Mouse (Mus musculus) thymus, adult 2 months (tissue): ENCODE data around the gene Daam1. TPM values are rescaled to one million over a fixed set of nuclear protein-coding genes. Genes with fewer than 3 reads are reported as not detected.

ENCODE experiments used
- DNase-seq: peaks from one replicate; pipeline ENCODE4 v3.0.0; 2021
- H3K27ac ChIP-seq: fragments of 200-500 bp; 2 replicates; pipeline ENCODE4 v1.5.1; 2012; ENCODE audit warnings: low read length, control low read depth; ENCODE audit not compliant: control insufficient read depth, insufficient read depth
- H3K27me3 ChIP-seq: fragments of 200-500 bp; 2 replicates; pipeline ENCODE4 v1.6.1; 2012; ENCODE audit warnings: mild to moderate bottlenecking, low read length, moderate library complexity, mixed read lengths; ENCODE audit not compliant: control insufficient read depth, insufficient read depth
- H3K36me3 ChIP-seq: fragments of 200-500 bp; 2 replicates; pipeline ENCODE4 v1.6.1; 2012; ENCODE audit warnings: mild to moderate bottlenecking, low read length, moderate library complexity; ENCODE audit not compliant: control insufficient read depth, insufficient read depth
- H3K4me1 ChIP-seq: fragments of 200-500 bp; replicated peaks from 2 replicates; pipeline ENCODE4 v1.6.1; 2012; ENCODE audit warnings: low read length; ENCODE audit not compliant: control insufficient read depth, insufficient read depth
- H3K4me3 ChIP-seq: fragments of 200-500 bp; 2 replicates; pipeline ENCODE4 v1.5.1; 2012; ENCODE audit warnings: mild to moderate bottlenecking, low read length, control low read depth, moderate library complexity; ENCODE audit not compliant: control insufficient read depth, insufficient read depth
- CTCF ChIP-seq: fragments of 200-500 bp; IDR thresholded peaks from 2 replicates; pipeline ENCODE4 v1.5.1; 2012; ENCODE audit warnings: mild to moderate bottlenecking, control low read depth, low read length, moderate library complexity, borderline replicate concordance; ENCODE audit not compliant: control insufficient read depth, poor library complexity, insufficient read depth; ENCODE audit errors: extremely low read depth
- POLR2A ChIP-seq: fragments of 200-500 bp; IDR thresholded peaks from 2 replicates; pipeline ENCODE4 v1.6.1; 2012; ENCODE audit warnings: mild to moderate bottlenecking, low read length, control low read depth, moderate library complexity; ENCODE audit not compliant: control insufficient read depth, poor library complexity, insufficient read depth; ENCODE audit errors: extremely low read depth
- WGBS: fragments of 180-500 bp; shearing (Covaris S2); methylation state at CpG from one replicate; pipeline ENCODE4 v1.1.7; 2018; 5-methylcytosine and 5-hydroxymethylcytosine counted together
- polyA plus RNA-seq: library from polyadenylated mRNA; depleted of rRNA; stranded (reverse); fragments of >200 nt; gene quantifications from 2 replicates; pipeline ENCODE4 v1.2.3, GENCODE M21; 2012; rRNA removed

Daam1 gene
- polyA plus RNA-seq, result 2.8 and 3.4 TPM in 2 replicates

GRCm38 (mm10) chr12:71830607-71831257, at the start of gene Daam1:
TSS of gene Daam1 (plus strand) at chr12:71831078.
- Histone ChIP-seq H3K4me1 (peaks cover 15% of the 10 kb centered on the region), H3K4me3 (peak within 1 kb of the TSS; percentile 63), H3K27me3 (peaks cover 14% of the 10 kb centered on the region), H3K36me3 (no peaks in the 10 kb centered on the region), H3K27ac (no peak within 1 kb of the TSS)
- TF ChIP-seq POLR2A (0 out of 2 replicates have a peak, but pooled peaks have one; percentile 18), CTCF (no peak)
- peak; percentile 81 for DNase-seq
- under 1% methylated on average over 35 of the region's 35 CpGs for WGBS

GRCm38 (mm10) chr12:71781220-71781619, 49.7 kb upstream of the Daam1 start:
- no peak overlapping the region for H3K4me3 ChIP-seq
- WGBS, result 40% methylated on average over 7 of the region's 7 CpGs
- H3K27me3 ChIP-seq, result no peaks in the 10 kb centered on the region

DNA sequence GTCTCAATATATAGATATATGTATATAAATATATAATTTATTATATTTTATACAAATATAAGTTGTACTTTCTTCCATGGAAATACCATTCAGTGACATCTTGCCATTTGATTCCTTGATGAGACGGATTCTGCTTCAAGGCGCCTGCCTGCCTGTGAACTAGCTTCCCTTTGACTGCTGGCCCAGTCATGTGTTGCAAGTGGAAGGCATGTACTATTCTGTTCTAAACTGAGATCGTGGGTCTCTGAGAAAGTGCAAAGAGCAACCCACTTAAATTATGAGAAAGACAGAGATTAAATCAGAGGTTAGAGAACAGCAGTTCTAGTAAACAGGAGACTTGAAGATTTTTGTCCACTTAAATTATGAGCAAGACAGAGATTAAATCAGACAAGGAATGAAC, 46.9 kb upstream of the Daam1 start:
- no peak for TF ChIP-seq CTCF
- TF ChIP-seq POLR2A, result no peak
- no peaks in the 10 kb centered on the region for H3K4me1 ChIP-seq

More at GRCm38 (mm10) chr12:71781220-71781619, 49.7 kb upstream of the Daam1 start:
- no peak for DNase-seq
- H3K27ac ChIP-seq, result no peak overlapping the region
- no peaks in the 10 kb centered on the region for H3K4me1 ChIP-seq
- TF ChIP-seq POLR2A (no peak), CTCF (no peak)
- no peaks in the 10 kb centered on the region for H3K36me3 ChIP-seq

GRCm38 (mm10) chr12:71784666-71785255, 46.1 kb upstream of the Daam1 start:
- no peaks in the 10 kb centered on the region for H3K36me3 ChIP-seq
- H3K4me3 ChIP-seq, result no peak overlapping the region
- no peaks in the 10 kb centered on the region for H3K27me3 ChIP-seq
- TF ChIP-seq POLR2A (no peak), CTCF (no peak)
- no peaks in the 10 kb centered on the region for H3K4me1 ChIP-seq
- DNase-seq, result no peak
- H3K27ac ChIP-seq, result no peak overlapping the region
- whole genome bisulfite sequencing, result 83% methylated on average over 11 of the region's 11 CpGs

More for the DNA sequence above, 46.9 kb upstream of the Daam1 start:
- H3K27ac ChIP-seq, result no peak overlapping the region
- no peaks in the 10 kb centered on the region for H3K27me3 ChIP-seq
- H3K36me3 ChIP-seq, result no peaks in the 10 kb centered on the region
- DNase-seq, result no peak
- 91% methylated on average over 3 of the region's 3 CpGs for WGBS
- no peak overlapping the region for H3K4me3 ChIP-seq

GRCm38 (mm10) chr12:71786521-71786920, 44.4 kb upstream of the Daam1 start:
- Histone ChIP-seq H3K4me3 (no peak overlapping the region), H3K4me1 (no peaks in the 10 kb centered on the region), H3K27me3 (no peaks in the 10 kb centered on the region), H3K27ac (no peak overlapping the region), H3K36me3 (no peaks in the 10 kb centered on the region)
- no peak for DNase-seq
- no peak for TF ChIP-seq POLR2A
- TF ChIP-seq CTCF, result no peak

- no peak overlapping the region for H3K27ac ChIP-seq
- TF ChIP-seq CTCF, result no peak
- TF ChIP-seq POLR2A, result no peak
- no peak for DNase-seq
- no peaks in the 10 kb centered on the region for H3K27me3 ChIP-seq
- 84% methylated on average over 4 of the region's 4 CpGs for WGBS
- H3K36me3 ChIP-seq, result no peaks in the 10 kb centered on the region
- no peaks in the 10 kb centered on the region for H3K4me1 ChIP-seq
- no peak overlapping the region for H3K4me3 ChIP-seq
These were observed 42.1 kb upstream of the Daam1 start for GRCm38 (mm10) chr12:71788791-71789190.

DNA sequence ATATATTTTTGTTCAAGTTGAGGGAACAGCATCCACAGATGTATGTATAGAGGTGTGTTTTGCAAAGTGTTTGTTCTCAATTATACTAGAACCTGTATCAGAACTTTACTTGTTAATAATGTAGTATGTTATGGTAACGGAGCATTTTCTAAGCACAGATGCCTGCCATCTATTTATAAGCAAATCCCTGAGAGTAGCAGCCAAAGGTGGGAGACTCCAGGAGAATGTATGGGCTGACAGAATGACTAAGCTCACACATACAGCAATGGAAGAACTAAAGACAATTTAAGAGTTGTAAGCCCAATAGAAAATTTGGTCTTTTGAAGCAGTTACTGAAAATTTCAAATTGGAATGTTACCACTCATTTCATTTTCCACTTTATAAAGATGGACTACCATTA, 40.3 kb upstream of the Daam1 start:
- Histone ChIP-seq H3K27me3 (no peaks in the 10 kb centered on the region), H3K27ac (no peak overlapping the region), H3K4me1 (no peaks in the 10 kb centered on the region), H3K4me3 (no peak overlapping the region), H3K36me3 (no peaks in the 10 kb centered on the region)
- 94% methylated on average over 1 of the region's 1 CpGs for WGBS
- DNase-seq, result no peak
- TF ChIP-seq POLR2A, result no peak
